Mouse (Mus musculus): ENCODE data around the gene St6galnac5.

GRCm38 (mm10) chr3:152866035-152866965 lies 115.7 kb downstream of the St6galnac5 start:
- TF ChIP-seq CTCF (IDR thresholded peaks at IDR 0.05; ENCODE audit: low read depth, low read length) (no peak), POLR2A (IDR thresholded peaks at IDR 0.05; ENCODE audit: extremely low read depth, insufficient read depth, low read length) (no peak)

All from liver, adult 2 months (tissue).